Mouse (Mus musculus) heart, postnatal 0 days (tissue): Measurements from ENCODE around the gene Vmn1r55. TPM values are rescaled to one million over a fixed set of nuclear protein-coding genes. Genes with fewer than 3 reads are reported as not detected.
"Not testable (repeated sequence)": the region's sequence is repeated elsewhere in the genome, so short reads cannot be mapped to it uniquely, and the experiment has no call there.

Experiments
- ATAC-seq: fragments of 200-750 bp; cut with Nextera tagmentation; 2 replicates; pipeline ENCODE4 v1.8.0; 2017; ENCODE audit warnings: low read depth, moderate number of reproducible peaks, moderate library complexity; ENCODE audit not compliant: insufficient read depth
- DNase-seq: peaks from one replicate; pipeline ENCODE4 v3.0.0-alpha.2; 2016; ENCODE audit warnings: low spot score
- H3K27ac ChIP-seq: fragments of 300-500 bp; sonication (generic); 2 replicates; pipeline ENCODE4 v1.5.1; 2014; ENCODE audit warnings: low read depth, mild to moderate bottlenecking
- H3K27me3 ChIP-seq: fragments of 300-500 bp; sonication (generic); 2 replicates; pipeline ENCODE4 v1.6.1; 2014; ENCODE audit warnings: low read length, mixed read lengths; ENCODE audit not compliant: control insufficient read depth, insufficient read depth
- H3K36me3 ChIP-seq: fragments of 300-500 bp; sonication (generic); replicated peaks from 2 replicates; pipeline ENCODE4 v1.6.1; 2014; ENCODE audit warnings: low read length, mixed read lengths; ENCODE audit not compliant: control insufficient read depth, insufficient read depth
- H3K4me1 ChIP-seq: fragments of 300-500 bp; sonication (generic); 2 replicates; pipeline ENCODE4 v1.6.1; 2014; ENCODE audit warnings: antibody characterized with exemption; ENCODE audit not compliant: control insufficient read depth, insufficient read depth
- H3K4me2 ChIP-seq: fragments of 300-500 bp; sonication (generic); 2 replicates; pipeline ENCODE4 v1.6.1; 2014; ENCODE audit warnings: low read depth, mild to moderate bottlenecking, low read length, moderate library complexity
- H3K4me3 ChIP-seq: fragments of 300-500 bp; sonication (generic); 2 replicates; pipeline ENCODE4 v1.5.1; 2014; ENCODE audit warnings: low read depth, low read length
- H3K9ac ChIP-seq: fragments of 300-500 bp; sonication (generic); replicated peaks from 2 replicates; pipeline ENCODE4 v1.6.1; 2014; ENCODE audit warnings: low read depth, low read length, mixed read lengths
- H3K9me3 ChIP-seq: fragments of 300-500 bp; sonication (generic); replicated peaks from 2 replicates; pipeline ENCODE4 v1.6.1; 2016; ENCODE audit warnings: low read length; ENCODE audit not compliant: control insufficient read depth
- CTCF ChIP-seq: IDR thresholded peaks from 2 replicates; pipeline ENCODE4 v1.5.1; 2016; ENCODE audit warnings: antibody characterized with exemption, control low read depth, low read depth
- EP300 ChIP-seq: IDR thresholded peaks from 2 replicates; pipeline ENCODE4 v1.6.1; 2016; ENCODE audit warnings: antibody characterized with exemption, low read depth
- WGBS: fragments of 180-500 bp; shearing (Covaris S2); extraction: QIAGEN DNeasy Blood & Tissue Kit; methylation state at CpG from one replicate; pipeline ENCODE4 v1.1.7; 2014; 5-methylcytosine and 5-hydroxymethylcytosine counted together
- polyA plus RNA-seq: library from polyadenylated mRNA; unstranded; fragments of >200 nt; fragmentation: Nextera tagmentation; extraction: Ambion mirVana; gene quantifications from 2 replicates; pipeline ENCODE4 v1.2.1, GENCODE M21; 2015
- total RNA-seq: library from RNA; depleted of rRNA; stranded (reverse); fragments of >200 nt; gene quantifications from 2 replicates; pipeline ENCODE4 v1.2.3, GENCODE M21; 2014; ENCODE audit warnings: low replicate concordance; rRNA removed

Gene Vmn1r55
- total RNA-seq, result not detected in 2 replicates
- not detected in 2 replicates for polyA plus RNA-seq

GRCm38 (mm10) chr7:5149570-5149969, at the start of gene Vmn1r55:
Vmn1r55 (minus strand) TSS chr7:5149670.
- not testable (repeated sequence) for DNase-seq, H3K4me3 ChIP-seq, H3K4me1 ChIP-seq, H3K27ac ChIP-seq, H3K36me3 ChIP-seq, H3K4me2 ChIP-seq, ATAC-seq, H3K9ac ChIP-seq, H3K27me3 ChIP-seq, H3K9me3 ChIP-seq

- H3K4me3 ChIP-seq, H3K36me3 ChIP-seq, H3K9ac ChIP-seq, H3K4me1 ChIP-seq, H3K27me3 ChIP-seq, DNase-seq, H3K9me3 ChIP-seq, ATAC-seq, H3K4me2 ChIP-seq, H3K27ac ChIP-seq: not testable (repeated sequence)
Measured at GRCm38 (mm10) chr7:5196647-5197046, 47.2 kb upstream of the Vmn1r55 start, which contains the start of gene Vmn1r56. Vmn1r56 (minus strand) TSS chr7:5196747.

DNA sequence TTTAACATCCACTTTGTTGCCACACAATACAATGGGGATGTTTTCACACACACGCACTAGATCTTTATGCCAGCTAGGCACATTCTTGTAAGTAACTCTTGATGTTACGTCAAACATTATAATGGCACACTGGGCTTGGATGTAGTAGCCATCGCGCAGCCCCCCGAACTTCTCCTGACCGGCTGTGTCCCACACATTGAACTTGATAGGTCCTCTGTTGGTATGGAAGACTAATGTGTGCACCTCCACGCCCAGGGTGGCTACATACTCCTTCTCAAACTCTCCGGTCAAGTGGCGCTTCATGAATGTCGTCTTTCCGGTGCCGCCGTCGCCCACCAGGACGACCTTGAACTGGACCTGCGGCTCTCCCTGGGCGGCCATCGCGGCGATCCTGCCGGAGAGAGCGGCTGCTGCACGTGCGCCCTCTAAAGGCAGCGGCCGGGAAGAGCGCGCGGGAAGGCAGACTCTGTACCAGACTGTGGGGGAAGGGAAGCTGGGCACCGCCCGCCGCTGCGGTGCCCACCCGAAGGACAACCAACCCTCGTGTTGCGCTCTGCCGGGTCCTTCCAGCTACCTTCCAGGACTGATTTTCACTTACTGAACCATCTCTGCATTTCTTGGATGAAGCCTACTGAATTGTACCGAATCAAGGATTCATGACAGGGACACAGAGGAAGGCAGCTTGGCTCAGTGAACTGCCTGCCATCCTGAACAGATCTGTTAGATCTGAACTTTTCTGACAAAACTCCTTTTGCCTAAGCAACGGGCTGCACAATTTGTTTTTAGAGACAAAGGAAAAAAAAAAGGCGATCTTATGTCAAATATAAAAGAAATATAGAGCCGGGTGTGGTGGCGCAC, 23.7 kb downstream of the Vmn1r55 start, which contains the start of gene Rasl2-9:
Rasl2-9 (minus strand) TSS at position 402 of the 858 bp plus-strand sequence.
- Histone ChIP-seq H3K27ac (peak within 1 kb of the TSS; percentile 73), H3K4me2 (peak within 1 kb of the TSS; percentile 60), H3K9me3 (no peaks in the 10 kb centered on the region), H3K4me3 (peak within 1 kb of the TSS; percentile 31), H3K9ac (0 out of 2 replicates have a peak within 1 kb of the TSS, but pooled peaks have one; percentile 1), H3K4me1 (peaks cover 5% of the 10 kb centered on the region; the same call in 1 of the 2 replicates), H3K36me3 (no peaks in the 10 kb centered on the region), H3K27me3 (no peaks in the 10 kb centered on the region)
- DNase-seq (peak; percentile 67), ATAC-seq (peak; percentile 92)
- TF ChIP-seq EP300 (peak; percentile 47; the same call in 1 of the 2 replicates), CTCF (peak; percentile 80)
- WGBS, result 20% methylated on average over 42 of the region's 42 CpGs

GRCm38 (mm10) chr7:5125078-5125477, 24.4 kb downstream of the Vmn1r55 start:
- H3K4me2 ChIP-seq, result peak overlapping the region; percentile 60; the same call in 1 of the 2 replicates
- WGBS, result 64% methylated on average over 8 of the region's 8 CpGs
- DNase-seq, result peak; percentile 23

DNA sequence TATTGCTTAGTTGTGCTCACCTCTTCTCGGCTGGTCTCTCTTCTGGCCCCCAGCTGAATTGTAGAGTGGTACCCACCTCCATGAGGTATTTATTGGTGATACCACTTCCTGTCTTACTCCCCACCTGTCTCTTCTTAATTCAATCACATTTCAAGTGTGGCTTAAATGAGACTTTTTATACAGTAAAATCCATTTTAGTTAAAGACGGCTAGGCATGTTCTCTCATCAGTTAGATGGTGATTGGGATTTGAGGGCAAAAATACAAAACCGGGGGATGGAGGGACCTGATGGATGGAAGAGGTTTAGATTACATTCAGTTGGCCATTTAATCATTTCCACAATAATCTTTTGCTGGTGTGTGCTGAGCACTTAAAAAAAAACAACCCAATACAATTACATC, 32.6 kb downstream of the Vmn1r55 start, which contains the start of gene Rfpl4:
Rfpl4 (minus strand) TSS at position 101 of the 400 bp plus-strand sequence.
- ATAC-seq (no peak), DNase-seq (no peak)
- Histone ChIP-seq H3K4me1 (no peaks in the 10 kb centered on the region), H3K9me3 (no peaks in the 10 kb centered on the region), H3K27me3 (no peaks in the 10 kb centered on the region), H3K4me3 (no peak within 1 kb of the TSS), H3K4me2 (no peak within 1 kb of the TSS), H3K36me3 (no peaks in the 10 kb centered on the region), H3K27ac (no peak within 1 kb of the TSS), H3K9ac (no peak within 1 kb of the TSS)
- WGBS, result 78% methylated on average over 3 of the region's 3 CpGs
- no peak for TF ChIP-seq CTCF
- TF ChIP-seq EP300, result no peak

More at GRCm38 (mm10) chr7:5125078-5125477, 24.4 kb downstream of the Vmn1r55 start:
- H3K9me3 ChIP-seq, result no peaks in the 10 kb centered on the region
- no peaks in the 10 kb centered on the region for H3K36me3 ChIP-seq
- H3K4me1 ChIP-seq, result peaks cover 5% of the 10 kb centered on the region; the same call in 1 of the 2 replicates
- peak overlapping the region; percentile 73 for H3K27ac ChIP-seq
- H3K27me3 ChIP-seq, result no peaks in the 10 kb centered on the region
- H3K9ac ChIP-seq, result no peak overlapping the region
- H3K4me3 ChIP-seq, result no peak overlapping the region
- TF ChIP-seq CTCF (no peak), EP300 (no peak)
- ATAC-seq, result 0 out of 2 replicates have a peak, but pooled peaks have one; percentile 42
